Mouse (Mus musculus): ENCODE results near the gene Slc45a2.

GRCm38 (mm10) chr15:11003791-11004190, 3.3 kb downstream of the Slc45a2 start:
- TF ChIP-seq POLR2A (IDR thresholded peaks at IDR 0.05; ENCODE audit: extremely low read depth, insufficient read depth, low read length) (no peak), CTCF (IDR thresholded peaks at IDR 0.05; ENCODE audit: low read depth, low read length) (no peak)
